Mouse (Mus musculus) activated CD4-positive, CD25-positive, alpha-beta regulatory T cell, adult 4 months (primary cell): ENCODE results near the gene Loxl3. TPM values are rescaled to one million over a fixed set of nuclear protein-coding genes. Genes with fewer than 3 reads are reported as not detected.

ENCODE experiments used
- ATAC-seq: one replicate; pipeline ENCODE4 v1.8.0; 2017
- polyA plus RNA-seq, 2 experiments: library from polyadenylated mRNA; unstranded; fragments of 100-300 nt; shearing (Covaris generic); gene quantifications; one replicate each; pipeline ENCODE4 v1.2.1; 2017

Loxl3 gene
- under 1 TPM in 1 of 2 experiments, not detected in 1; 0.26 TPM for polyA plus RNA-seq

DNA sequence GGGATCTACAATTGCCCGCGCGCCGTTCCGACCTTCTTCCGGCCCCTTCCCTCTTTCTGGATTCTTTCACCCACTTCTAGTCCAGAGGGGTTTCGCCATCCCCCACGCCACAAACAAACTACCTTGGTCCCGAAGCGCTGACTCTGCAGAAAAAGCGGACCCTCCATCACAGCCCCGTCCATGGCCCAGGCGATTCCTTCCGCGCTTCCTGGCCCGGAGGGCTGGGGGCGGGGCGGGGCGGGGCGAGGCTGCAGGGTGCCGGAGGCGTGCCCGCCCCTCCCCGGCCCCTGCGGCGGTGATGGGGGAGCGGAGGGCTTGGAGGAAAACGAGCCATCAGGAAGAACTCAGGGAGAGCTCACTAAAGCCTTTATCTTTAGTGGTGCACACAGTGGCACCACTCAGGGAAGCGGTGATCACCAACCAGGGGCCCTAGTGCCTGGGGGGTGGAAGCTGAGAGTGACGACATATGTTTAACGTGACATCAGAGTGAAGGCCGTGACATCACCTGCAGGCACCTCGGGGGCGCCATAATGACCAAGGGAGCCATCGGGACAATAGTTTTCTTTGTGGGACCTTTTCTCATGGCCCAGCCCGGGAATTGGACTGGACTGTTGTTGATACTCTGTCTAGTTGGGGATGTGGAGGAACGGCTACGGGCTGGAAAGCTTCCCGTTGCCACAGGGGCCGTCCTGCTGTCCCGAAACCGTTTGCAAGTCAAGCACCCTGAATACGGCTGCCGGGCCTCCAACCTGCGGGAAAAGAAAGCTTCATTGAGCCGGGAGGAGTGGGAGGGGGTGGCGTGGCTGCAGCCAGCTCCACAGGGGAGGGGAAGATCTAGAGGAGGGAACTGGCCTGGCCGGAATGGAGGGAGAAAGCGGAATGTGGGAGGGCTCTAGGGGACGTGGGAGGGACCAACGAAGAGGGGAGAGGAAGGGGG is at the start of gene Loxl3, which contains the start of gene Dok1:
Gene Loxl3, plus strand, starts transcription at position 925 of the 937 bp plus-strand sequence.
Gene Dok1, minus strand, starts transcription at position 223 of the 937 bp plus-strand sequence.
- ATAC-seq: peak; percentile 66

DNA sequence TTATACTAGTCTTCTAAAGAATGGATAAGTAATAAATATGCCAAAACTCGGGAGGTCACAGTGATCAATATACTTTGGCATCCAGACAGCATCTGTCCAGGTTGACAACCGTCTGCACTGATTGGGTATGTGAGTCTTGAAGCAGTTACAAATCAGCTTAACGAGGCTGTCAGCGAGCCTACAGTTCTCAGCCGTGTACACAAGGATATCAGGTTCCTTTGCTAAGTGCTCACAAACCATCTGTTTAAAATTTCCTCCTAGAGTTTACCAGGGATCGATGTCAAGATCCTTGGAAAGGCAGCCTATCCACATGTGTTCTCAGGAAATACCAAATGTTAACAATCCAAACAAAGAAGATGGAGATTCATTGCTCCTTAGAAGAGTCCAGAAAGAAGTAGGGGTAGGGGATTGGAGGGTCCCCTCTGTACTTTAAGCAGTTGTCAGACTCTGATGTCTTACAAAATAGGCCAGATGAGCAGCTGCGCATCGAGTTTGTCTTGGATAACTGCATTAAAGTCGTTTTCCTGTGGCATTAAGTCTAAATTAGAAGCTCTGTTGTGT is 46.5 kb upstream of the Loxl3 start:
- ATAC-seq: no peak

DNA sequence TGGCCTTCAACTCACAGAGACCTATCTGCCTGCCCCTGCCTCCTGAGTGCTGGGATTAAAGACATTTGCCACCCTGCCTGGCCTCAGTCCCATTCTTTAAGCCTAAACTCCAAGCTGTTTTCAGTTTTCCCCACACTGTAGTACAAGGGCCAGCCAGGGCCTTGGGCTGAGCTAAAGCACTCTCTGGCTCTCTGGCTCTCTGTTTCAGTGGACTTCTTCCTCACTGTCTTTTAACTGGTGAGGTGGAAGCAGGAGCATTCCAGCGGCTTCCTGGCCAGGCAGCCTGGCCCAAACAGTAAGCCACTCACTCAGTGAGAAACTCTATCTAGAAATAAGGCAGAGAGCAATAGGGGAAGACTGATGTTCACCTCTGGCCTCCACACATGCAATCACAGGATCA is 40.3 kb upstream of the Loxl3 start:
- ATAC-seq: no peak

DNA sequence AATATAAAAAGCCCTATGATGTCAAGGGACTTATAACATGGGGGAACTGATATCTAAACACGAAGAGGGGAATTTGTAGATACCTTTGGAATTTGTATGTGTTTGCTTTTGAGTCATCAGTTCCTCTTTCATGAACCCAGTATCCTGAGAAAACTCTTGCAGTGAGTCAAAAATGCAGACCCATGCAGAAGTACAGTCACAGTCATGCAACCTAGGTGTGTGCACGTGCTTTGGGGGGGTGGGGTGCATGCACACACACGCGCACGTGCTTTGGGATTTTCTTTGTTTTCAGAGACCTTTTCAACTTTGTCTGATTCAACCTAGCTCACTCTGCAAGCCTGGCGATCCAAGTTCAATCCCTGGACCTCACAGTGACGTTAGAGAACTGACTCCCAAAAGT is 39.6 kb upstream of the Loxl3 start:
- no peak for ATAC-seq

DNA sequence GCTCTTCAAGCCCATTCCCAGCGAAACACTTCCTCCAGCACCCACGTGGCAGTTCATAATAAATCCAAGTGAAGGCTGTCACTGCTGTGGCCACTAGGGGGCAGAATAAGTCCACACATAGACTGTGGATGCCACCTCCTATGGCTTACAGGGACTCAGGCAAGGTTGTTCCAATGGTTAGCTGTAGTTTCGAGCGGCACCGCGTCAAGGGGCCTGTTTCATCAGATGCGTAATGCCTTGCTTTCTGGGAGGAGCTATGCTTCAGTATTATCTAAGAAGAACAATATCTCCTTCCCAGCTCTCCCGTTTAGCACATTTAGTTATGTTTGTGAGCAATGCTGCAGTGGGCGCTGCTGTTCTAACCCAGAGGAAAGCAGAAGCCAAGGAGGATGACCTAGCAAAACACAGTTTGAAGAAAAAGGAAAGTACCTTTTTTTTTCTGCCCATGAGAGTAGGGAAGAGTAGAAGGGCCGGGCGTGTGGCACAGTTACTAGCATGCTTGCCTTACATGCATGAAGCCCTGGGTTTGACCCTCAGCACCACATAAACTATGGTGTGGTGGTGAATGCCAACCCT is 37.1 kb upstream of the Loxl3 start:
- ATAC-seq: peak; percentile 97

DNA sequence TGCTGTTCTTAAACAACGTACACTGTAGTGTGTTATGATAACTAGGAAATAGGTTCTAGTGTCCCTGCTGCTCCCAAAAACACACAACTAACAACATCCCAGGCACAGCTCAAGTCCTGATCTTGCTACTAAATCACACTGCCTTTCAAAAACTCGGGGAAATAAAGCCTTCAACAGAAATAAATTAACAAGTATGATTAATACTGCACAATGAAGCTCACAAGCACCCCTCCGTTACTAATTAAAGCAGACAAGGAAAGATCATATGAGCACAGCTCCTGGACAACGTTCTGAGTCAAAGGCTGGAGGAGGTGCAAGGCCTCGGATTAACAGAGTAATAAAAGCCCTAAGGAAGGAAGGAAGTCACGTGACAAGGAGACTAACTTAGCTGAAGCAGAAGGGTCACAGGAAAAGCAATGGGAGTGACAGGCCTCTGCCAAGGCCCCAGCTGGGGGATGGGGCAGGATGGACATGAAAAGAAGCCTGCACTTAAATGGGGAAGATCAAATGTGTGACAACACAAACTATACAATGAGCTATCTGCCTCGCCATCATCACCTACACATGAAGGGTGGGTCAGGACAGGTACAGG is 36.4 kb upstream of the Loxl3 start:
- ATAC-seq: no peak

DNA sequence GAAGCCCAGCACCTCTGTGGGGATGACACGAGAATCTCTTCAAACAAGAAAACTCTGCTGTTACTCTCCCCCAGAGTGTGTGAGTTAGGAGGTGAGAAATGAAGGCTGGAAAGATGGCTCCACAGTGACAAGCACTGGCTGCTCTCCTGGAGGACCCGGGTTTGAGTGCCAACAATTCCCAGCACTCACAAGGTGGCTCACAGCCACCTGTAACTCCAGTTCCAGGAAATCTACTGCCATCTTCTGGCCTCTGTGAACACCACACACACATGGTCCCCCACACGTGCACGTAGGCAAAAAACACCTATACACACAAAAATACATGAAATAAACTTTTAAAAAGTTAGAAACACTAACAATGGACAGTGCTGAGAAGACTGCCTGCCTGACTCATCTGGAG is 35.6 kb upstream of the Loxl3 start:
- no peak for ATAC-seq

DNA sequence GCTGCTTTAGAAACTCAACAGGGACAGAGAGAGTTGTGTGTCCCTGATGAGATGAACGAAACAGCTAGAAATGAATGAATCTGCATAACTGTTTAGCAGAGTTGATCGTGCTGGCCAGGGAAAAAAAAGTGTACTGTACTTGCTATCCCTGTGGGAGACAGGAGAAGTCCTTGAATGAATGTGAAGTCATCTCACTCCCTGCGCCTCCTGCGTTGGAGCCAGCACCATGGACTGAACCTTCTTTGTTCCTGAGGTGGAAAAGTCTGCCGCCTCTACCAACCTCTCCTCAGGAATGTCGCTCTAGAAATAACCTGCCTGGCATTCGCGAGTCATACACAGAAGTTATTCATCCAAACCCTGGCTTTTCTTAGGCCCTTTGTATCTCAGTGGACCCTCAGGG is 34.0 kb upstream of the Loxl3 start:
- ATAC-seq: no peak

DNA sequence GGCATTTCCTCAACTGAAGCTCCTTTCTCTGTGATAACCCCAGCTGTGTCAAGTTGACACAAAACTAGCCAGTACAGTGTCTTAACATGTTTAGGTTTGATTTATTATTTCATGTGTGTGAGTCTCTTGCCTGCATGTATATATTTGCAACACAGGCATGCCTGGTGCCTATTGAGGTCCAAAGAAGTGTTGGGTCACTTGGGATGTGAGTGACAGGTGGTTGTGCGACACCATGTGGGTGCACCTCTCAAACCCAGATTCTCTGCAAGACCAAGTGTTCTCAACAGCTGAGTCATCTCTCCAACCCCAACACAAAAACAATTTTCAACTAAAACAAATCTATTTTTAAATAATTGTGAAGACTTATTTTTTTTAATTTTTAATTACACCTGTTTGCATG is 30.9 kb upstream of the Loxl3 start:
- ATAC-seq: no peak

DNA sequence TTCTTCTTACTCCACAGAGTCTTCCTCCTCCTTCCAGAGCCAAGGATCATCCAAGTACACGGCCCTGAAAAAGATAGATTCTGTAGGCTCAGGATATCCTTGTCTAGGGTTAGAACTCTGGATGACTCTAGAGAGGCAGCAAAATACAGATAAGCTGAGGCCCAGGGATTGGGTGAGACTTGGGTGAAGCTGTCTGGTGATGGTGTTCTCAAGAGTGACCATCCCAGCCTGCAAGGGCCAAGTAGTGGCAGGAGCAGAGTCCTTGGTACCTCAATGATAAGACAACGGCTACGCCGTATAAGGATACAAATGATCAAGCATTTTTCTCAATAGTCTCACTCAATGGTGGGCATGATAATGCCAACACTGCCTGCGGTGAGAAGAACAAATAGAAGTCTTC is 30.1 kb upstream of the Loxl3 start:
- ATAC-seq: no peak

DNA sequence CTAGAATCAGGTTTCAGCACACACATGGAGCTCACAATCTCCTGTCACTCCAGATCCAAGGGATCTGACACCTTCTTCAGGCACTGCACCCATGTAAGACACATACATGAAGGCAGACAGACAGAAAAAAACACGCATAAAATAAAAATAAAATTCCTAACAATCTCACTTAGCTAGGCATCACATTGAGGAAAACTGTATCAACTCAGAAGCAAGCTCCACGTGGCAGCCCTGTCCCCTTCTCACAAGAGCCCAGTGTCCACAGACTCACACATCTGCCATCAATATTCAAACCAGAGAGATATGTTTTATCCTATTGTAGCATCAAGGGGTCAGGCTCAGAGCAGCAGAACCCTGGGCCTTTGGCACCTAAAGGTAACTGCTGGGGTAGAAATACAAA is 29.7 kb upstream of the Loxl3 start:
- ATAC-seq: no peak

DNA sequence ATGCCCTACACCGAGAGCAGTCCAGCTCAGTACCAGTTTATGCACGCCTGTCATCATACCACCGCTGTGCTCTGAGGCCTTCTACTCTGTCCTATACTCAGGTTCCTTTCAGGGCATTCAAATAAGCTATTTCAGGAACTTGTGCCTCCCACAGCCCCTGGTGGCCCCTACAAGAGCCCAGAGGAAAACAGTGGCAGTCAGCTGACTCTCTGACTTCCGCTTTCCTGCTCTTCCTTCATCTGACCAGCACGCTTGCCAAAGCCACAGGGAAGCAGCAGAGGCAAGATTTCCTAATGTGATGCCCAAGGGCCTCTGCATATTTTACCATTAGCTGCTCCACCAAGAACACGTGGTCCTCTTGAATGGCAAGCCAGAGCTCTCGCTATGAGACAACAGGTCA is 29.1 kb upstream of the Loxl3 start:
- no peak for ATAC-seq

DNA sequence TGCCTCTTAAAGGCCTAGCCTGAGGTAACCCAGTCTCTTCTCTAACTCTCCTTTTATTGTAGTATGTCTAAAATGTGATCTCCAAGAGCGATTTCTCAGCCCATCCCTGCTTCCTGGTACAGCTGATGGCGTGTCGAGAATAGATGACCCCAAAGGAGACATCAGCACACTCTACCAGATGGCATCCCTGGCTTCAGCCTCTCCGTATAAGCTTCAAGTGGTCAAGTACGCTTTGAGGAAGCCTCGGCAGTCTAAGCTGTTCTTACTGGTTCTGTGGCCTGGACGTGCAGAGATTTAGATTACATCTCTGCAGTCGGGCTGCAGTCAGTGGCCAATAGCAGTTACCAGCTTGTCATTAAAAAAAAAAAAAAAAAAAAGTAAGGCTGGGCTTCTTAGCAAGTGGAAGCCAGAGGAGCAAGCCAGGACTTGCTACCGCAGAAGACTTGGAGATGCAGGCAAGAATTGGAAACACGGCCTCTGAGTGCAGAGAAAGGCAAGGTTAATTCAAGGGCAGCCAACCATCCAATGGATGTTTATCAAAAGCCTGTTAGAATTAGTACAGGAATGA is 28.4 kb upstream of the Loxl3 start:
- no peak for ATAC-seq

DNA sequence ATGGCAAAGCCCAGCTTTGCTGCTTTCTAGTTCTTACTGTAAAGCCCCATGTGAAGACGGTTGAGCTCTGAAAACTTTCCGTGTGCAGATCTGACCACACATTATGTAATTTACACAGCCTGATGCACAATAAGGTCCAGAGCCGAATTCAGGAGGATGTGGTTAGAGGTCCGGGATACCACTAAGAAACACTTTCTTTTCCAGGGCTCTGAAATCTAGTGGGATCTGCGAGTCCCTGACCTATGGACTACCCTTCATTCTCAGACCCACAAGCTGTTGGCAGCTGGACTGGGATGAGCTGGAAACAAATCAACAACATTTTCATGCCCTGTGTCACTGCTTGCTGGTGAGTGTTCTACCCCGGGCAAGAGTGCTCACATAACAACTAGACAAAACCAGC is 27.9 kb upstream of the Loxl3 start:
- no peak for ATAC-seq

DNA sequence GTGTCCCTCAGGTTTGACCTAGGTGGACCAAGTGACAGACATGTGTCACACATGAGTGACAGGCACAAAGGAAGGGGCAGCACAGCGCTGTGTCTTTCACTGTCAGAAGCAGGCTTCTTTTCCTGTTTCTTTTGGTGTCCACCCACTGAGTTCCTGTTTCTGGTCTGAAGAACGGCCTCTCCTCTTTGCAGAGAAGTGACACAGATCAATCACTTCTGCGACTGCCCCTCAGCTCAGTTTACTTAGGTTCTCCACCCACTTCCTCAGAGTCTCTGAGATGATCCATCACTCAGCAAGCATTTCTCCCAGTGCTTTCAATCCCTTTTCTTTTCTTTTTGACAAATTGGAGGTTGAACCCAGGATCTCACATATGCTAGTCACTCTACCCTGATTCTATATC is 25.3 kb upstream of the Loxl3 start:
- no peak for ATAC-seq

DNA sequence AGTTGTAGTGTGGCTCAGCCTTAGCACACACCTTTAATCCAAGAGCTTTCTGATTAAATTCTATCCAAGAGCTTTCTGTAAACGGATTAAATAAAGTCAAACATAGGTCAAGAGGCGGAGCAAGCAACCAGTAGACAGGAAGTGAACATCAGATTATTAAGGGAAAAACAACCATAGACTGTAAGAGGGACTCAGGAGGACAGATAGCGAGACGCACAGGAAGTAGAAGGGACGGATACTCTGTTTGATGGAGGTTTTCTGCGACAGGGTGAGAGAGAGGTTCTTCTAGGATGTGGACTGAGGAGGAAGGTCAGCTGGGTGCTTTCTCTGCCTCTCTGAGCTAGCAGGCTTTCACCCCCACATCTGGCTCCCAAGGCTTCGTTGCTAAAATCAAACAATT is 24.0 kb upstream of the Loxl3 start:
- ATAC-seq: peak; percentile 79

DNA sequence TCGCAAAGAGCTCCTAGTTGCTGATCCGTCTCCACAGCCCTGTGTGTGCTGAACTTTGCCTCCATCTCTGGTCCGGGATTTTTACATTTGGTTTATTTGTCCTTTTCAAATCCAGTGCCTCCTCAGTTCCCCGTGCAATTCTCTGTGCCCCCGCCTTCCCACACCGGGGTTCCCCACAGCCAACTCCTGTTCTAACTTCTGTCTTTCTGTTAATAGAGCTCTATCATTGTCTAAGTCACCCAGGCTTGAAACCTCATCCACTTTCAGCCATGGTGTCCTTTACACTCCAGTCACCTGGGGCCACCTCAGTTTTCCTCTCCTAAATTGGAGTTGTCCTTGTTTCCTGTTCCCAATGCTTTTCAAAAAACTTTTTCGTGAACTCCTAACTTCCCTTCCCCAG is 22.7 kb upstream of the Loxl3 start:
- no peak for ATAC-seq

DNA sequence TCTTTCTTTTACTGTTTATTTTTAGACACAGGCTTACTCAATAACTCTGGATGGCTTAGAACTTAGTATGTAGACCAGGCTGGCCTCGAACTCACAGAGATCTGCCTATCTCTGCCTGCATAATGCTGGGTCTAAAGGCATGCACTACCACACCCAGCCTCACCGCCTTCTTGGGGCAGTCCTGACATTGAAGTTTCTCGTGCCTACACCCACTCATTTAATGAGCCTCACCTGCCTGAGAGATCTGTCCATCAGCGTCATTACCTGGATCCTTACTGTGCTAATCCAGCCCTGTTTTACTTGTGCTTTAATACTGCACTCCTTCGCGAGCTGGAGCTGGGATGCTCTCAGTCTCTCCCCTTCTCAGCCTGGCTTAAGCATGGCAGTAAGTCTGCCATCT is 22.2 kb upstream of the Loxl3 start:
- ATAC-seq: no peak

DNA sequence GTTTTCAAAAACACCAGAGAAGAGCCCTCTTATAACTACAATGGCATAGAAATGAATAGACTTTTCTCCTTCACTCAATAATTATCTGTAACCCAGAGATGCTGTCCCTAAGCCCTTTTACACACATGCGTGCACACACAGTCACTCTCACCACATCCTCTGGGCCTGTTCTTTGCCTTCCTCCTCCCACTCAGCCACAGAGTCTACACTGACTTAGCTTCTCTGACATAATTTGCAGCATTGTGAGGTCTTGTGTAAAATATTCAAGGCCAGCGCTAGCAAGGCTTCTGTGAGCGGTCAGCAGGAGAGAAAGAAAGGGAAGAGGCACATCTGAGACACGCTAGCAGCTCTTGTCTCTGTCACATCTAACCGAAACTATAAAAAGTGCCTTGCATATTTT is 20.5 kb upstream of the Loxl3 start:
- peak; percentile 85 for ATAC-seq

DNA sequence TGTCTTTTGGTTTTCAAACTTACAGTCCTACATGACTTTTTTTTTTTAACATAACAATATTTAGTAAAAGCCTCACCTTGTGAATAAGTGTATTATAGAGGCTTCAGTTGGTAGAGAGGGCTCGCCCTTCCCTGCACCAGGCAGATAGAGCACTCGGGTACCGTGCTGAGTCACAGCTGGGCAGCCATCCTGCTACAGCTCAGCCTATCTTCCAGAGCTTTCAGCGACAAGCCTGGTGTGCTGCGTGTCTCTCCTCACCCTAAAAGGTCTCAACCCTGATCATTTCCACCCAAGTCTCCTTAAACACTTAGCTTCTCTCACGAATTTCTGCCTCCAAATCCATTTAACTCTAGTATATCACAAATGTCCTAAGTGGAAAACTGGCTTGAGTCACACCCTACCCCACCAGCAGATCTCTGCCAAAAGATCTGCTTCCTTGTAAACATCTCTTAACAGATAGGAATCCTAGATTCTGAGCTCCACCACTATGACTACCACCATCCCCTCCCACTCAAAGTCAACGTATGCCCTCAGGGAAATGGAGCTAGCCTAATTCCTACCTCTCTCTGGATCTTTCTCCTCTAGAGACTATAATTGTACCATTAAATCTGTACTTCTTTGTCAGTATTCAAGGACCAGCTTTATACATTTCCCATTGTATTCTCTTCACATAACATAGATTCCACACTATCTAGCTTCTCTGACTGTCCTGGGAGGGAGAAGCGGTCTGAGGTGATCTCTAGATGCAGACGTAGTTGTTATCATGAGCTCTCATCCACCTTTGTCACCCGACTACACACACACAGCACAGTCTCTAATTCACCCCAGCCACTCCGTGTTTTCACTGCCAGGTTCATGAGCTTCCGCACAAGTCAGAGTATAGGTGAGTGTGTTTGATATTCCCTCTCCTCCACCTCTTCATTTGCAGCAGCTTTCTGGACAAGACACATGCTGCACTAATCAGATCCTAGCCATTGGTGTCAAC is 19.2 kb upstream of the Loxl3 start:
- no peak for ATAC-seq

DNA sequence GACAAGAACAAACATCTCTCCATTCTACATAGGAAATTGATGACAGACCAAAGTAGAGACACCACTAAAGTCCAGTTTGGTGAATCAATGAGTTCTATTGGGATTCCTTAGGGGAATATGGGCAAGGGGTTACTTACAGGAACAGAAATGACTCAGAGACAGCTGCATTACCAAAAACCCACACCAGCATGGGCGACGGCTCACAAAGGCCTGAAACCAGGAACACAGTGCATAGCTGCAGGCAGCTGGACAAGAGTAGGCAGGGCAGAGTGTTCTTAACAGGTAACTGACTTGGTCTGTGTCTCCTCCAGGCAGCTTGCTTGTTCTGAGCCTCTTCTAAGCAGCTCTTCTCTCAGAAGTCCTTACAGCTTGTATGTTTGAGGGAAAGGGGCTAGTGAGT is 18.2 kb upstream of the Loxl3 start:
- ATAC-seq: no peak

DNA sequence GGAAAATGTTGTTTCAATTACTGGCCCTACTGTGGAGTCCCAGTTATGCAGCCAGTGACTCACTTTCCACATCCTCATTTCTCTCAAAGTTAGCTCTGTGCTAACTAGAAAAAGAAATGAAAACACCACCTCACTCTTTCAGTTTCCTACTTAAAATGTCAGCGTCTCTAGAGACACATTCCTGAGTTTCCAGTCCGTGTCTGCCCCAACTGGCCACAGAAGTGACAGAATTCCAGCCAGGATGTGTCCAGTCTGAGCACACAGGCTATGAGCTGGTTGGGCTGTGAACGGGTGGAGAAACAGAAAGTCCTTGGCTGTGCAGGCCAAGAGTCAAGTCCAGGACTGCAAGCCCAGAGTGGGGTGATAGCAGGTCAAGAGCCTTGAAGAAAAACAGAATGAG is 16.8 kb upstream of the Loxl3 start:
- no peak for ATAC-seq
